Mouse (Mus musculus): ENCODE measurements around the gene Gclm.

Gclm gene

GRCm38 (mm10) chr3:122293223-122293953 lies 48.0 kb downstream of the Gclm start:
- DNase-seq: no peak

DNA sequence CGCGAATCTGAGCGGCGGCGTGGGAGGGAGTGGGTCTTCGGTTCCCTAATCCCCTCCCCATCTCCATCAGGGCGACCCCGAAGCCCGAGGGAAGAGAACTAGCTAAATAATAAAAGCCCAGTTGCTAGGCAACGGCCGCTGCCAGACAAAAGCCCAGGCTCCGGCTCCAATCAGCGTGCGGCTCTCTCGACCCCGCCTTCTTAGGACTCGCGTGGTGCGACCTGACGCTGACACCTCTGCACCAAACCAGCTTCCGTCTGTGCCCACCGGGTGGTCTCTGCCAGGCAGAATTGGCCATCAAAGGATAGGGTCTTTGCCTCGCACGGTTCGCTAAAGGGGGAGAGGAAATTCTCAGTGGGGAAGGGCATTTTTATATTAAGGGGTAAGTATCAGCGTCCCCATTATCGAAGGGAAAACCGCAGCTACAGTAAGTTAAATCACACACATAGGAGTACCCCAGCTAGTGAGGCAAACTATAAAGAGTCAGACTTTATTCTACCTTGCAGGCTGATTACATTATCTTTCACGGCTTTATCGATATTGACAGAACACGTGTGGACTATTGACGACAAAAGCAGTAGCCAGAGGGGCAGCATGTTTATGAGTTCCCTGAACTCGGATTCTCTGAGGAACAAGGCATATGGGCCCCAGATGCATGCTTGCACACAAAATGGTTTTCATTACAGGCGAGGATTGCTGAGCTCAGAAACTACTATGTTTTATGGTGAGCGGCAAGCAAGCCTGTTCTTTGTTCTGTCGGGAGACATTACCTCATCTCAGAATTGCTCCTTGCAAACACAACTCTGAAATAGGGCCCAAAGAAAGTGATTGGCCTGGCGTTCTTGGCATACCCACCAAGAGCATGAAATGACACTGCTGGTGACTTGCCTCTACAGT lies 48.8 kb downstream of the Gclm start, which contains the start of gene Bcar3:
Bcar3 (plus strand) TSS at position 183 of the 897 bp plus-strand sequence.
- peak; percentile 94 to 95 for DNase-seq

DNA sequence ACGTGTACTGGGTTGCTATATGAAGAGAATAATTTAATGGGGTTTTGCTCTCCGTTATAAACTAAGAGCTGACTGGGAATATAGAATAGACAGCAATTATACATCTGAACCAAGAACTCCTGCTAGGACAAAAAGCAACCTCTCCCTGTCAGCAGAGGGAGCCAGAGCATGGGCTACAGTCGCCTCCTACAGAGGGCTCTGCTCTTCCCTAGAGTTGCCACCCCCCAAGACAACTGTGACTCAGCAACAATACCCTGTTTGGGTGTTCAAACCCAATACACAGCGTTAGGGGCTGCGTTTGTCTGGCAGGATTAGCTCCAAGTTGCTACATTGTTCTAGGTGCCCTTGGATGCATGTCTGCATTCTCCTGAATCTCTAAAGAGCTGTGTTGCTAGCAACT lies 50.2 kb downstream of the Gclm start:
- DNase-seq: peak; percentile 47 to 67

GRCm38 (mm10) chr3:122296979-122297378 lies 51.6 kb downstream of the Gclm start:
- peak; percentile 52 to 71 for DNase-seq

DNA sequence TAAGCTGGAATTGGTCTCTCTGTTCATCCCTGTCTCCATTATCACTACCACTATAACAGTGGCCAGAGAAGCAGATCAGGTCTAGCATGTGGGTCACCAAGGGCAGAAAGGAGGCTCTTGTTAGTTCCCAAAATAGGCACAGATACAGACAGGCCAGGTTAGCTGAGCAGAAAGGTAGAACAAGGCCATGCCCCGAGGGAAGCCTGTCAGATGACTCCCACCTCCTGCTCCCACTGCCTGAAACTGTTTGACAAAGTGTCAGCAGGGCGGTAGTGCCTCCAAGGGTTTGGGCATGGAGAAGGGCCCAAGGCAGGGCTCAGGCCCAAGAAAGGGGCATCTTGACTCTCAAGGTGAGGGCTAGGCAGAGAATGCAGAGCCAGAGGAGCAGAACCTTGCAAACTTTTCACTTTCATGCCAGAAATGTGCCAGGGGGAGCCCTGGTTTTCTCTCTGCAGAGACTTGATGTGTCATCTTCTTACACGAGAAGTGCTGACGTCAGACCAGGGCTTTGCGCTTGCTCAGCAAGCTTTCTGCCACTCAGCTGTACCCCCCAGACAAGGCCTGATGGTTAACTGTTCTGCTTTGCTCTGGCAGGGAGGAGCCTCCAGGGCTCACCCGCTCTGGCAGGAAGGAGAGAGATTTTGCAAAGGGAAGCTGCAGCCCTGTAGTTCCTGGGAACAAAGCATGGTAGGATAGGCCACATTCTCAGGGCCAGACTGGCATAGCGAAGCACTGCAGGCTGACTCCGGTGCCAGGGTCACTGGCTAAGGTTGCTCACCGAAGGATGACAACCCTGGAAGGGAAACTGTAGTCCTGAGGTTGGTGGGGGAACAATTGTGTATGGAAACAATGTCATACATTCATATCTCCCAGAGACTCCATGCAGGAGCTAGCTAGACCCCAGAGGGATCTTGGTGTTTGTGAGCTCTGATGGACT lies 55.9 kb downstream of the Gclm start:
- peak; percentile 30 to 35 for DNase-seq

DNA sequence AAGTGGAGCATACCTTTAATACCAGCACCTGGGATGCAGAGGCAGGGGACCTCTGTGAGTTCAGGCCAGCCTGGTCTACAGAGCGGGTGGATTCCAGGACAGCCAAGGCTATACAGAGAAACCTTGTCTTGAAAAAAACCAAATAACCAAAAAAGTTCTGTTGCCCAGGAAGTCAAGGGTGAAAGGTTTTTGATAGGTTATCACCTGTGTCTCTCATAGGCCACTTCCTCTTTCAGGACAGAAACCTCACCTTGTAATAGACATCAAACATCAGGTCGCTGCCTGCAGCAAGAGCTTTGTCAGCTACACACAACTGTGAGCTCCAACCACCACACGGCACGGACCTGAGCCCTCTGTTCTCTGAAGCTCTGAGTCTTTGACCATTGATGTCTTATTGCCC lies 59.2 kb downstream of the Gclm start:
- no peak for DNase-seq

DNA sequence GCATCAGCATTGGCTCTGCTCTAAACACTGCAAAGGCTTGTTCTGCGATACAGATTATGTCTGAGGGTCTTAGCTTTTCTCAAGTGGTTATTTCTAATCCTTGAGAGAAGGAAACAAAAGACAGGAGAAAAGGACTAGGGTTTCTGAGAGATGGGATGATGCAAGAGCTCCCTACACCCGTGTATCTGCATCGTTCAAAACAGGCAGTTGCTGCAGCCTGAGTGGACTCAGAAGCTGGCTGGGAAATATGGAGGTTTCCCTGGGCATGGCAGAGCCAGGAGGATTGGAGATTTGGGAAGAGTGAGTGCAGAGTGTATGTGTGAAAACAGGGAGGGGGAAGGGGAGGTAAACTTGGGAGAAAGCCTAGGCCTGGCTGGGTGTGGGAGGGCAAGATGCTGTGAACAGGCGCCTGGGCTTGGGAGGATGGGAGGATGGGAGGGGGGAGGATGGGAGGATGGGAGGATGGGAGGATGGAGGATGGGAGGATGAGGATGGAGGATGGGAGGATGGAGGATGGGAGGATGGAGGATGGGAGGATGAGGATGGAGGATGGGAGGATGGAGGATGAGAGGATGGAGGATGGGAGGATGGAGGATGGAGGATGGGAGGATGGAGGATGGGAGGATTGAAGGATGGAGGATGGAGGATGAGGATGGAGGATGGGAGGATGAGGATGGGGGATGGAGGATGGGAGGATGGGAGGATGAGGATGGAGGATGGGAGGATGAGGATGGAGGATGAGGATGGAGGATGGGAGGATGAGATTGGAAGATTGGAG lies 62.7 kb downstream of the Gclm start:
- no peak for DNase-seq

GRCm38 (mm10) chr3:122308981-122309380 lies 63.6 kb downstream of the Gclm start:
- no peak for DNase-seq

DNA sequence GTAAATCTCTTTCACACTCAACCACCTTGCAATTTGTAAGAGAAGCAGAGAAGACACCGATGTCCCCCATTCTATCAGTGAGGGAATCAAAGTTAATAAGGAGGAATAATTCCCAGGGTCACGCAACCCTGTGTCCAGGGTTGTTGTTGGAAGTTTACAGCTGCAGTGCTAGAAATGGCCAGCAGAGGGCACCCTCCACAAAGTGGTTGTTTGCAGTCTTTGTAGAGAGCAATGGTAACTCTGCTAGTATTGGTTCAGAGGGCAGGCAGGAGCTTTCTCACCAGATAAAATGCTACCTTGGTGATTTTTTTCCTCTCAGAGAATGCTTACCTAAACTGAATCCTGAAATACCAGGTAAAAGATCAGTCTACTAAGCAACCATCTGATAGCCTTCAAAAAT lies 66.7 kb downstream of the Gclm start:
- peak; percentile 93 to 96 for DNase-seq

DNA sequence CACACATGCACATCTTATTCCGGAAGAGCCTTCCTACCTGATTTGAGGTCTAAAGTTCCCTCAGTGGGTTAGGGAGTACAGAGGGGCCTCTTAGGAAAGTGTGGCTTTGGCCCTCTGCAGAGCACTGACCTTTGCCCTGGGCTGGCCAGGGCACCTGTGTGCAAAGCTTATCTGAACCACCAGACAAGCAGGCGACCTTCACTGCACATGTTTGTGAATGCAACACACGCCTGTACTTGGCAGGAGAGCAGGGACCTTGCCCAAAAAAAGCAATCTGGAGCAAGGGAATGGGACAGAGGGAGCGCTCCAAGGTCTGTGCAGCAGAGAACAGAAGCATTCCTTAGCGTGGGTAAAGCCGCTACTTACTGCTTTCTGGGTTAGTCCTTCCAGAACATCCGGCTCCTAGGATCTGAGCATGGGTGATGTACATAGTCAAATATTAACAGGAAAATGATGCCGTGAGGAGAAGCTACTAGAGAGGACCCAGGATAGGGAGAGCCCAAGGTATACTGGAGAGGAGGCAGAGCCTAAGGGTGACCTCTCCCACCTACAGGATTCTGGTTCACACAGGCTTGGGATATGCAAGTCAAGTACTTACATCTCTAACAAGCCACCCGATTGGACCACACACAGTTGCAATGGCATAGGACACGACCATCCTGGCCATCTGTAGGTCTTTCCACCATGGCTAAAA lies 67.7 kb downstream of the Gclm start:
- no peak for DNase-seq

- no peak for DNase-seq
Measured at GRCm38 (mm10) chr3:122313936-122314335, 68.6 kb downstream of the Gclm start.

DNA sequence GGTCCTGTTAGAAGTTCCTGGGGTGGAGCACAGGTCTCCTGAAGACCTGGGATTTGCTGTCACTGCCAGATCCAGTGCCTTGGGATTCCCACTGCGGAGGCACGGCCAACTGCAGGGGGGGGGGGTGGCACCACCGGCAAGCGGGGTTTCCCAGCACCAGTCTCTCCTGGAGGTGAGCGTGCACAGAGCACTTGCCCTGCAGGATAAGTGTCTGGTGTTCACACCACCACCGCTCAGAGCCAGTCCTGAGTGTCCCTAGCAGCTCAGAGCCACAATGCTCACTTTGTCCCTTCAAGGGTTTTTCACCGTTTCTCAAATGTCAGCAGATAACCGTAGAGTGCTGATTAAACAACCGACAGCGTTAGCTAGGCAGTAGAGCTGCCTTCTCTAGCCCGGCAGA lies 71.3 kb downstream of the Gclm start:
- no peak for DNase-seq

- no peak for DNase-seq
Measured at GRCm38 (mm10) chr3:122317339-122317738, 72.0 kb downstream of the Gclm start.
